Mouse (Mus musculus): ENCODE measurements around the gene Adgrg5. TPM values are rescaled to one million over a fixed set of nuclear protein-coding genes. Genes with fewer than 3 reads are reported as not detected.
A peak's percentile ranks its signal among the peaks of the same experiment; 100 is the strongest.

The Adgrg5 gene
- polyA plus RNA-seq, 1 experiment from 2014 or later: 0.91 TPM

DNA sequence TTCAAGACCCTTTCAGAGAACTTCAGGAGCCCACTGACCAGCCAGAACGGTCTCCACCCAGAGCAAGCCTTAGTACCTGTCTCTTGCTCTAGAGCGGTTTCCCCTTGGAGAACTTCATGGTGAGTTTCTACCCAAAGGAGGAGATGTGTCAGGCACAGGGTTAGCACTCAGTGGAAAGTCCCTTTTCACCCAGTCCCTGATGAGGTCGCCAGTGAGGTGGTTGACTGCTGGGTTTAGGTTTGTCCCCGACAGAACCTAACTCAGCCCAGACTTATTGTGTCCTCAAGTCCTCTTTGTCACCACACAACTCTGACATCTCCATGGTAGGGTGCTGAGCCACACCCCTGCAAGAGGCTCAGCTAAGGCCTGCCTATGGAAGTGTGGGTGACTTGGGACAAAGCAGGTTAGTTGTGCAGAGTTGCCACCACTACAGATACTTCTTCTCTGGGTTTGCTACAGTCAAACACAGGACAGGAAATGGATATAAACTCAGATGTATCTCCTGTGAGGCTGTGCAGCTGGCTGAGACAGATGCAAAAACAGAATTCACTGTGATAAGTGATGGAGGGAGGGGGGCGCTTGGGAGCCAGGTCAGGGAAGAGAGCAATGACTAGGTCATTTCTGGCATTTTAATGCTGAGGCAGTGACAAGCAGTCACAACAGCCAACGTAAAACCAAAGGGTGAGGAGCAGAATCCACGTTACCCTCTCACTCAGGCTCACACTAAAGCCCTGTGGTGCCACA, 30.3 kb downstream of the Adgrg5 start:
- H3K36me3 ChIP-seq: no peaks in the 10 kb centered on the region
- no peaks in the 10 kb centered on the region for H3K9me3 ChIP-seq (replicated peaks)
- H3K27ac ChIP-seq: peak overlapping the region; percentile 86
- peak; percentile 24 for ATAC-seq
- H3K4me3 ChIP-seq: no peak overlapping the region
- no peaks in the 10 kb centered on the region for H3K27me3 ChIP-seq (replicated peaks)
- H3K4me2 ChIP-seq: peak overlapping the region; percentile 41; the same call in 1 of the 2 replicates
- peaks cover 41% of the 10 kb centered on the region for H3K4me1 ChIP-seq
- H3K9ac ChIP-seq: peak overlapping the region; percentile 44
- WGBS (ENCODE audit: insufficient replicate concordance): 35% methylated on average over 7 of the region's 7 CpGs

DNA sequence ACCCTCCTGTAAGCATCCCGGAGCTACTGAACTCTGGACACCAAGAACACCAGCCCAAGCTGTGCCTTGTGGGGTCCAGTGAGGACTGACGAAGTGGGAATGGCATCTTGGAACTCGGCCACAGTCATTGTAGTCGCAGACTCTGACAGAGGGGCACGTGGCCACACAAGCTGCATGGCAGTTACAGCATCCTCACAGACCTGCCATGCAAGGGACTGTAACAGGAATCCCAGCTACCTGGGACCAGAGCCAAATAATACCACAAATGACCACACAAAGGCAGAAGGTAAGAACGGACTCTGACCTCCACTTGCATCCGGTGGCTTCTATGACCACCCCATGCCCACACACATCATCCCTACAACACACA, 30.9 kb downstream of the Adgrg5 start:
- Histone ChIP-seq H3K27me3 (replicated peaks) (no peaks in the 10 kb centered on the region), H3K9ac (peak overlapping the region; percentile 44; the same call in 1 of the 2 replicates), H3K4me3 (no peak overlapping the region), H3K9me3 (replicated peaks) (no peaks in the 10 kb centered on the region), H3K4me2 (peak overlapping the region; percentile 41; the same call in 1 of the 2 replicates), H3K4me1 (peaks cover 45% of the 10 kb centered on the region), H3K36me3 (no peaks in the 10 kb centered on the region), H3K27ac (peak overlapping the region; percentile 86)
- 73% methylated on average over 7 of the region's 7 CpGs for WGBS (ENCODE audit: insufficient replicate concordance)
- no peak for ATAC-seq

DNA sequence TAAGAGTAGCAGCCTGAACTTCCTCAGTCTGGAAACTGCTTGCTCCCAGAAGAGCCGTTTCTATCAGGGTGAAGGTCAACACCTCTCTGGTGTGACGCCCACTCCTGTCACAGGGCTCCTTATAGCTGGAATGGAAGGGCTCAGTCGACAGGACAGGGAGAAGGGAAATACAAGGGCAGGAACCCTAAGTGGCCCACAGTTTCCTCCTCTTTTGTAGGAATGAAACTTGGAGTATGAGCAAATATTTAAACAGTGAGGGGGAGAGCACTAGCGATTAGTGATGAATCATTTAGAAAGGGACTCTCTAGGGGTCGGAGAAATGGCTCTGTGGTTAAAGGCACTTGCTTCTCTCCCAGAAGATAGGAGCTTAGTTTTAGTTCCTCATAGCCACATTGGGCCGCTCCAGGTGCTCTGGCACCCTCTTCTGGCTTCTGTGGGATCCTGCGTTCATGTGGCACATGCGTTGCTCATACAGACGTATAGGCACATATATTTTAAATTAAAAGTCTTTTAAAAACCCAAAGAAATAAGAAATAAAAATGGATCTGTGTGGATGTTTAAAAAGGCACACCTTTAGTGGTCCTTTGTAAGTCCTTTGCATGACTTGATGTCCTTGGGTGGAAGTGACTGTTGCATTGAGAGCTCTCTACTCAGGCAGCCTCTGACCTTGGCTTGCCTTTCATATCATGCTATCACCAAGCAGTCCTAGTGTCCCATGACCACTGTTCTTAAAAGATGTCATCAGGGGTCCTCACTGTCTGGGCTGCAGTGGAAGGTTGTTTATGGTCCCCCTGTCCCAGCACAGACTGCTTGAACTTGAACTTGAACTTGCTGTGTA, 31.6 kb downstream of the Adgrg5 start:
- peak overlapping the region; percentile 2; the same call in 1 of the 2 replicates for H3K4me3 ChIP-seq
- no peaks in the 10 kb centered on the region for H3K36me3 ChIP-seq
- WGBS (ENCODE audit: insufficient replicate concordance): 9% methylated on average over 9 of the region's 9 CpGs
- no peaks in the 10 kb centered on the region for H3K9me3 ChIP-seq (replicated peaks)
- ATAC-seq: peak; percentile 76
- peaks cover 47% of the 10 kb centered on the region for H3K4me1 ChIP-seq
- H3K9ac ChIP-seq: peak overlapping the region; percentile 44; the same call in 1 of the 2 replicates
- no peaks in the 10 kb centered on the region for H3K27me3 ChIP-seq (replicated peaks)
- H3K4me2 ChIP-seq: peak overlapping the region; percentile 41
- H3K27ac ChIP-seq: peak overlapping the region; percentile 86

DNA sequence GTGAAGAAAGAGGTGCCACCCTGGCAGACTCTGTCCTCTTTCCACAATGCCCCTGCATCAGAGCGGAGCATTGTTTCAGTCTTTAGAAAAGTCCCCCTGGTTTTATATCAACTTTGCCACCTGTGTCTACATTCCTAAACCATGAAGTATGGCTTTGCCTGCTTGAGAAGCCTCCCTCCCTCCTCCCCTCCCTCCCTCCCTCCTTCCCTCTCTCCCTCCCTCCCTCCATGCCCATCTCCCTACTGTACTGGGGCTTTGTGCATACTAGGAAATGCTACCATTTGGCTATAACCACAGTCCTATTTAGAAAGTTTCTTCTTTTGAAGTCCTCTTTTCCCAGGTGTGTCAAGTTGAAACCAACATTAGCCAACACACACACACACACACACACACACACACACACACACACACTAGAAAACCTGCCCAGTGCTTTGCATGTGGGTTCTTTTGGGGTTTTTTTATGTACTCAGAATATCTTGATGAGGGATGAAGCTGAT, 32.6 kb downstream of the Adgrg5 start:
- Histone ChIP-seq H3K4me2 (no peak overlapping the region), H3K27me3 (replicated peaks) (no peaks in the 10 kb centered on the region), H3K9me3 (replicated peaks) (no peaks in the 10 kb centered on the region), H3K27ac (peak overlapping the region; percentile 86), H3K4me3 (no peak overlapping the region), H3K9ac (no peak overlapping the region), H3K36me3 (no peaks in the 10 kb centered on the region), H3K4me1 (peaks cover 50% of the 10 kb centered on the region)
- ATAC-seq: peak; percentile 28; the same call in 1 of the 2 replicates
- 79% methylated on average over 1 of the region's 1 CpGs for WGBS (ENCODE audit: insufficient replicate concordance)

DNA sequence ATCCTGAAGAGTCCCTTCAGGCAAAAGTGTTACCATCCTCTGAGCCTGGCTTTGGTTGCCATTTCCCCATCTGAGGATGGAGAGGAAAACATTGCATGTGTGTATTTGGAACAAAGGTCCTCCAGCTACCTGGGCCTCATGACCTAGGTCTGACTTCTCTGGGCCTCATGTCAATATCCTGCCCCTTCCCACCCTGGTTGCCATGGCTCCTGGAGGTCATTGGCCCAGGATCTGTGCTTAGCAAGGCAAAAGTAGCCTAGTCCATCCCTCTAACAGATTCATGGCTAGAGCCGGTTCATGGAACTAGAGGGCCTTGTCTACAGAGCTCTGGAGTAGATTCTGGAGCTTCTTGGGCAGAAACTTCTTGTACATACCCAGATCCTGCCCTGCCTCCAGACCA, 38.7 kb downstream of the Adgrg5 start:
- Histone ChIP-seq H3K9me3 (replicated peaks) (no peaks in the 10 kb centered on the region), H3K27me3 (replicated peaks) (no peaks in the 10 kb centered on the region), H3K4me1 (peaks cover 68% of the 10 kb centered on the region), H3K27ac (peak overlapping the region; percentile 98), H3K36me3 (no peaks in the 10 kb centered on the region), H3K4me2 (no peak overlapping the region), H3K4me3 (no peak overlapping the region), H3K9ac (peak overlapping the region; percentile 23; the same call in 1 of the 2 replicates)
- ATAC-seq: no peak
- WGBS (ENCODE audit: insufficient replicate concordance): 74% methylated on average over 1 of the region's 1 CpGs

DNA sequence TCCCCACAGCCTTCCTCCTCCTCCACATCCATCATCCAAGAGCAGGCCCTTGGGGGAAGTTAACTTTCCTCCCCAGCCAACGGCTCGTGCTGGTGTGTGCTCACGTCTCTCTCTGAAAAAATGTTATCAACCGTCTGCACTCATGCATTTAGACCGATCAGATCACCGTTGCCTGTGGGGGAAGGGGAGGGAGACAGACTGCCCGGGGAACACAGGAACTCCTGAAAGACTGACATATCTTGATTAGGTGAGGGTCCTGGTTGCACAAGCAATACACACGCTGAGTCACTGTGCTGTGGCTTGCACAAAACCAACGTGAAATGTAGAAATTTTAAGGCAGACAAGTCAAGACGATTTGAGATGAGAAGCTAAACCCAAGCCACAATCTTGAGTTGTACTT, 41.3 kb downstream of the Adgrg5 start:
- H3K27ac ChIP-seq: peak overlapping the region; percentile 98
- H3K4me2 ChIP-seq: peak overlapping the region; percentile 58
- peak; percentile 95 for ATAC-seq
- 6% methylated on average over 10 of the region's 10 CpGs for WGBS (ENCODE audit: insufficient replicate concordance)
- no peaks in the 10 kb centered on the region for H3K36me3 ChIP-seq
- H3K4me3 ChIP-seq: peak overlapping the region; percentile 37
- peak overlapping the region; percentile 67 for H3K9ac ChIP-seq
- H3K4me1 ChIP-seq: peaks cover 88% of the 10 kb centered on the region
- no peaks in the 10 kb centered on the region for H3K27me3 ChIP-seq (replicated peaks)
- H3K9me3 ChIP-seq (replicated peaks): no peaks in the 10 kb centered on the region

DNA sequence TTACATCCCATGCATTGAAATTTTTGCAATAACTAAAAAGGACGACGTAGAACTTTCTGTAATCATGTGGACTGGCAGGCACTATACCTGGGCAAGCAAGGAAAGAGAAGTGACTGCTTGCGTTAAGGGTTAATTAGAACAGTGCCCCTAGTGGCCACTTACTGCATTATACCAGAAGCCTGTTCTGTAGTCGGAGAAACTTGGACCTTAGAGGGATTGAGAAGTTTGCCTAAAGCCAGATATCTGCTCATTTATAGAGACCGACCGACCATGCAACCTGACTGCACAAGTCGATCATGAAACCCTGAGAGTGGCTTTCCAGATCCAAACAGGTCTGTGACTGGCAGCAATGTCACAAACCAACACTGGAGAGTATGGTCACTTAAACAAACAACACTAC, 43.1 kb downstream of the Adgrg5 start:
- ATAC-seq: no peak
- H3K4me1 ChIP-seq: peaks cover 97% of the 10 kb centered on the region
- H3K4me2 ChIP-seq: 0 out of 2 replicates have a peak overlapping the region, but pooled peaks have one; percentile 3
- H3K9ac ChIP-seq: peak overlapping the region; percentile 43
- H3K4me3 ChIP-seq: no peak overlapping the region
- 5% methylated on average over 7 of the region's 7 CpGs for WGBS (ENCODE audit: insufficient replicate concordance)
- peak overlapping the region; percentile 98 for H3K27ac ChIP-seq
- H3K9me3 ChIP-seq (replicated peaks): no peaks in the 10 kb centered on the region
- no peaks in the 10 kb centered on the region for H3K27me3 ChIP-seq (replicated peaks)
- no peaks in the 10 kb centered on the region for H3K36me3 ChIP-seq

DNA sequence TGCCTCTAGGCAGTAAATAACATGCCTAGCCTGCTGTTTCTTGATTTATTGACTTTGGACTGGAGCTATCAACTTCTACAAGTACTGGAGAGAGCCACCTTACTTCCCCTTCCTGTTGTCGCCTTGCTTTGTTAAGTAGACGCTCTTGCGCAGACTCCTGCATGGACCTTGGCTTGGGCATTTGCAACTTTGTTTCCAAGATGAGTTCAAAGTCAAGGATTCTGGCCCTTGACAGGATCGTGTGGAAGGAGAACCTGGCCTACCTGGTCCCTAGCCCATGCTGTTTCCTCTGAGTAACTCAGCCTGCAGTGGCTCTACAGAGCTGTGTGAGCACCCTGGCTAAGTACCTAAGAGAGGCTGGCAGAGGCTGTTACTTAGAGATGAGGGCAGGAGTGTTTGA, 43.6 kb downstream of the Adgrg5 start:
- Histone ChIP-seq H3K4me2 (0 out of 2 replicates have a peak overlapping the region, but pooled peaks have one; percentile 3), H3K4me1 (peaks cover 94% of the 10 kb centered on the region), H3K4me3 (no peak overlapping the region), H3K9ac (peak overlapping the region; percentile 43), H3K27ac (peak overlapping the region; percentile 98), H3K36me3 (no peaks in the 10 kb centered on the region), H3K9me3 (replicated peaks) (no peaks in the 10 kb centered on the region), H3K27me3 (replicated peaks) (no peaks in the 10 kb centered on the region)
- no peak for ATAC-seq
- WGBS (ENCODE audit: insufficient replicate concordance): 33% methylated on average over 4 of the region's 4 CpGs

DNA sequence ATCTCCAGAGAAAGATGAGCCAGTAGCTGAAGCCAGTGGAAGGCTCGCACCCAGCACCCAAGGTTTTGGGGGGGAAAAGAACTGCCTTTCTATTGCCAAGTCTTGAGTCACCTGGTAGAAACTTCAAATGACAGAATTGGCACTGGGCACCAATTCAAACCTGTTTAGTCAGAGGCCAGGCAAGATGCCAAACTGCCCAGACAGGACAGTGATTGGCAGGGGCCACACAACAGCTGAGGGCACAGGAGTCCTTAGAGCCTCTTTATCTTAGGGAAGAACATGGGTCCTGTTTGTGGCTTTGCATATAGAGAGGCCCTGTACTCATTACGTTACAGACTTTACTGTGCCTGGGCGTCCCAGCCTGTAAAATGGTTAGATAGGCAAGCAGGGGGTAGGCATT, 44.1 kb downstream of the Adgrg5 start:
- Histone ChIP-seq H3K27me3 (replicated peaks) (no peaks in the 10 kb centered on the region), H3K4me1 (peaks cover 89% of the 10 kb centered on the region), H3K36me3 (no peaks in the 10 kb centered on the region), H3K27ac (peak overlapping the region; percentile 98), H3K4me2 (no peak overlapping the region), H3K4me3 (no peak overlapping the region), H3K9ac (no peak overlapping the region), H3K9me3 (replicated peaks) (no peaks in the 10 kb centered on the region)
- no peak for ATAC-seq
- 38% methylated on average over 3 of the region's 3 CpGs for WGBS (ENCODE audit: insufficient replicate concordance)

DNA sequence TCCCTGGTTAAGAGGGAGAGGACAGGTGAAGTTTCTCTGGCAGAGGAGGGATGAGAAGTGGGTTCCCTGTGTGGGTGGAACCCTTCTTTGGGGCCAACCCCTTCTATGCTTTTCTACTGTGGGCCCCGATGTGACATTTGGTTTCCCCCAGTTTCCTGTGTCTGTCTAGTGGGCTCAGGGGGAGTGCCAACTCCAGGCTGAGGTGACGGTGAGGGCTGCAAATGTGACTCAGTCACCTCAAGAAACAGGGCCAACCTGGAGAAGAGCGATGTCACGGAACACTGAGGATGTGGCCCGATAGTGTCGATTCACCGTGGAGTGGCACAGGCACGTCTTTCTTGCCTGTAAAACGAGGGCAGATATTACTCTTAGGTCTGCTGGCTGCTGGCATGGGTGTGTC, 49.8 kb downstream of the Adgrg5 start:
- 63% methylated on average over 9 of the region's 9 CpGs for WGBS (ENCODE audit: insufficient replicate concordance)
- H3K4me2 ChIP-seq: no peak overlapping the region
- H3K4me3 ChIP-seq: no peak overlapping the region
- H3K27me3 ChIP-seq (replicated peaks): peaks cover 6% of the 10 kb centered on the region; the same call in 1 of the 2 replicates
- no peaks in the 10 kb centered on the region for H3K36me3 ChIP-seq
- H3K4me1 ChIP-seq: peaks cover 86% of the 10 kb centered on the region
- H3K9me3 ChIP-seq (replicated peaks): no peaks in the 10 kb centered on the region
- no peak for ATAC-seq
- no peak overlapping the region for H3K27ac ChIP-seq
- H3K9ac ChIP-seq: no peak overlapping the region

DNA sequence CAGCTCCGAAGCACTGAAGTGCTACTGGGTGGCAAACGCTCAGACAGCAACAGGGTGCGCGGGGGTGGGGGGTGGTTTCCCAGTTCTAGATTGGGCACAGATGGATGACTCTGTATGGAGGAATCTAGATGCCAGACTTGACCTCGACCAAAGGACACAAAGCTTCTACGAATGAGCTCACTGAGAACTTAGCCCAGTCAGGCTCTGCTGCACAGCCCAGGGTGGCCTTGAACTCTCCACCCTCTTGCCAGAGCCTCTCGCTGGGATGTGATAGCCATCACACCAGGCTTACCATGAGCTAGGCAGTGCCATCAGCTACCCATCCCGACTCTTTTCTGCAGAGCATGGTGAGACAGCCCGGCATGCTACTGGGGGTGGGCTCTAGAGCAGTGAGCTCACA, 50.3 kb downstream of the Adgrg5 start:
- H3K4me1 ChIP-seq: peaks cover 88% of the 10 kb centered on the region
- H3K4me3 ChIP-seq: no peak overlapping the region
- no peak overlapping the region for H3K4me2 ChIP-seq
- no peak for ATAC-seq
- peaks cover 8% of the 10 kb centered on the region; the same call in 1 of the 2 replicates for H3K27me3 ChIP-seq (replicated peaks)
- H3K27ac ChIP-seq: no peak overlapping the region
- H3K36me3 ChIP-seq: no peaks in the 10 kb centered on the region
- WGBS (ENCODE audit: insufficient replicate concordance): 67% methylated on average over 9 of the region's 9 CpGs
- H3K9me3 ChIP-seq (replicated peaks): no peaks in the 10 kb centered on the region
- H3K9ac ChIP-seq: no peak overlapping the region
